Mouse (Mus musculus) embryonic facial prominence, embryonic 13.5 days (tissue): Measurements from ENCODE around the gene Rasa3. TPM values are rescaled to one million over a fixed set of nuclear protein-coding genes. Genes with fewer than 3 reads are reported as not detected.

Experiments used
- ATAC-seq: fragments of 200-750 bp; cut with Nextera tagmentation; 2 replicates; pipeline ENCODE4 v1.8.0; 2017; ENCODE audit warnings: low read depth; ENCODE audit not compliant: insufficient number of reproducible peaks, insufficient read depth, low FRiP score, low TSS enrichment
- H3K27ac ChIP-seq: fragments of 300-500 bp; sonication (generic); 2 replicates; pipeline ENCODE4 v1.5.1; 2015; ENCODE audit warnings: moderate library complexity, mild to moderate bottlenecking, inconsistent platforms
- H3K27me3 ChIP-seq: fragments of 300-500 bp; sonication (generic); 2 replicates; pipeline ENCODE4 v1.6.1; 2015; ENCODE audit warnings: mild to moderate bottlenecking, inconsistent platforms
- H3K36me3 ChIP-seq: fragments of 300-500 bp; sonication (generic); 2 replicates; pipeline ENCODE4 v1.6.1; 2015; ENCODE audit warnings: mild to moderate bottlenecking, inconsistent platforms
- H3K4me1 ChIP-seq: fragments of 300-500 bp; sonication (generic); 2 replicates; pipeline ENCODE4 v1.6.1; 2015; ENCODE audit warnings: inconsistent platforms
- H3K4me2 ChIP-seq: fragments of 300-500 bp; sonication (generic); 2 replicates; pipeline ENCODE4 v1.6.1; 2015; ENCODE audit warnings: moderate library complexity, mild to moderate bottlenecking, inconsistent platforms
- H3K4me3 ChIP-seq: fragments of 300-500 bp; sonication (generic); 2 replicates; pipeline ENCODE4 v1.5.1; 2015; ENCODE audit warnings: mild to moderate bottlenecking, inconsistent platforms
- H3K9ac ChIP-seq: fragments of 300-500 bp; sonication (generic); 2 replicates; pipeline ENCODE4 v1.6.1; 2015; ENCODE audit warnings: mild to moderate bottlenecking, inconsistent platforms
- H3K9me3 ChIP-seq: fragments of 300-500 bp; sonication (generic); 2 replicates; pipeline ENCODE4 v1.6.1; 2016; ENCODE audit warnings: inconsistent platforms
- WGBS: fragments of 180-500 bp; shearing (Covaris S2); methylation state at CpG from one replicate; pipeline ENCODE4 v1.1.7; 2015; ENCODE audit warnings: mixed read lengths; 5-methylcytosine and 5-hydroxymethylcytosine counted together
- polyA plus RNA-seq: library from polyadenylated mRNA; unstranded; fragments of >200 nt; fragmentation: Nextera tagmentation; extraction: Ambion mirVana; gene quantifications from 2 replicates; pipeline ENCODE4 v1.2.1, GENCODE M21; 2015

Rasa3 gene
- polyA plus RNA-seq, 1 experiment from 2014 or later, result 25.5 TPM

- H3K9ac ChIP-seq, result no peak overlapping the region
- no peak overlapping the region for H3K4me3 ChIP-seq
- no peaks in the 10 kb centered on the region for H3K9me3 ChIP-seq
- no peak overlapping the region for H3K27ac ChIP-seq
- no peaks in the 10 kb centered on the region for H3K27me3 ChIP-seq
- 90% methylated on average over 12 of the region's 12 CpGs for WGBS
- no peak overlapping the region for H3K4me2 ChIP-seq
- no peak for ATAC-seq
- peaks cover 11% of the 10 kb centered on the region for H3K4me1 ChIP-seq
- H3K36me3 ChIP-seq, result peaks cover 16% of the 10 kb centered on the region
Measured at GRCm38 (mm10) chr8:13611702-13612101, 65.7 kb downstream of the Rasa3 start.

DNA sequence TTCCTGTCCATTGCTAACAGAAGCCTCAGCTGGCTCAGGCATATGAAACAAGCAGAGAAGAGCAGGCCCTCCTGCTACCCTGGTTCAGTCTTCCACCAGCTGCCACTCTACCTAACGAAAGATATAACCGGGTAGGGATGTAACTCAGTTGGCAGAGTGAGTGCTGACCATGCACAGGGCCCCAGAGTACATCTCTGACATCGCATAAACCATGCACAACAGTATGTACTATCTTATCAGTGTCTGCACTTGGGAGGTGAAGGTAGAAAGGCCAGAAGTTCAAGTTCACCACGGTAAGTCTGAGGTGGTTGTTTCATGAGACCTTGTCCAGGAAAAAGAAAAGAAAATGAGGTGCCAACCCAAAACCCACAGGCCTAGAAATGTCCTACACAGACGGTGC is 67.4 kb downstream of the Rasa3 start:
- no peak overlapping the region for H3K27ac ChIP-seq
- ATAC-seq, result no peak
- 87% methylated on average over 5 of the region's 5 CpGs for WGBS
- H3K9ac ChIP-seq, result no peak overlapping the region
- no peak overlapping the region for H3K4me3 ChIP-seq
- H3K4me1 ChIP-seq, result peaks cover 6% of the 10 kb centered on the region
- H3K9me3 ChIP-seq, result no peaks in the 10 kb centered on the region
- H3K36me3 ChIP-seq, result peaks cover 22% of the 10 kb centered on the region
- H3K27me3 ChIP-seq, result no peaks in the 10 kb centered on the region
- H3K4me2 ChIP-seq, result no peak overlapping the region

- WGBS, result 91% methylated on average over 6 of the region's 6 CpGs
- Histone ChIP-seq H3K4me1 (no peaks in the 10 kb centered on the region), H3K27ac (no peak overlapping the region), H3K9ac (no peak overlapping the region), H3K36me3 (peaks cover 22% of the 10 kb centered on the region), H3K4me2 (no peak overlapping the region), H3K9me3 (no peaks in the 10 kb centered on the region), H3K27me3 (no peaks in the 10 kb centered on the region), H3K4me3 (no peak overlapping the region)
- no peak for ATAC-seq
Measured at GRCm38 (mm10) chr8:13608946-13609345, 68.5 kb downstream of the Rasa3 start.

DNA sequence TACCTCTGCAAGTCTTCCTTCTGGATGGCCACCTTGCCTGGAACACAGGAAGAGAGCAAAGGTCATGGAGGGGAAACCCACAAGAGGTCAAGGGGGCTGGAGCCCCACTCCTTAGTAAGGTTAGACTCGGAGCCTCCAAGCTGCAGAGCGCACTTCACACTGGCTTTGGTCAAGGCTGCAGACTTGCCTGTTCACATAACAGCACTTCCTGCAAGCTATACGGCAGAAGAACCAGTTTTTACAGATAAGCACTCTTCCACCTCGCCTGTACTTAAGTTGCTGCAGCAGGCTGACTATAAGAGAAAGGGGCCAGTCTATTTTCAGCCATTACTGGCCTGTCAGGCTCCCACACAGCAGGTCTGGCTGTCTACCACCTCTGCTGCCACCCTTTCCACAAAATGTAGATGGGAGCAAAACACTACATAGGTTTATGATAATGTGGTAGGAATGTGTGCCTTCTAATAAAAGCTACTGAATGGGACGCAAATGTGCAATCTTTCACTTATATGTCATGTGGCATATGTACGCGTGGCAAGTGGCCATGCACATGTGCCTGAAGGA is 71.4 kb downstream of the Rasa3 start:
- Histone ChIP-seq H3K4me3 (no peak overlapping the region), H3K36me3 (0 out of 2 replicates have a peak, but pooled peaks cover 6% of the 10 kb centered on the region), H3K9ac (no peak overlapping the region), H3K4me1 (no peaks in the 10 kb centered on the region), H3K27me3 (no peaks in the 10 kb centered on the region), H3K4me2 (no peak overlapping the region), H3K9me3 (no peaks in the 10 kb centered on the region), H3K27ac (no peak overlapping the region)
- 76% methylated on average over 7 of the region's 7 CpGs for WGBS
- ATAC-seq, result no peak

- ATAC-seq, result no peak
- H3K36me3 ChIP-seq, result peaks cover 10% of the 10 kb centered on the region
- H3K27ac ChIP-seq, result no peak overlapping the region
- WGBS, result 57% methylated on average over 8 of the region's 8 CpGs
- H3K4me3 ChIP-seq, result no peak overlapping the region
- no peaks in the 10 kb centered on the region for H3K9me3 ChIP-seq
- H3K4me2 ChIP-seq, result no peak overlapping the region
- no peaks in the 10 kb centered on the region for H3K4me1 ChIP-seq
- no peak overlapping the region for H3K9ac ChIP-seq
- no peaks in the 10 kb centered on the region for H3K27me3 ChIP-seq
Measured at GRCm38 (mm10) chr8:13602621-13603020, 74.8 kb downstream of the Rasa3 start.

DNA sequence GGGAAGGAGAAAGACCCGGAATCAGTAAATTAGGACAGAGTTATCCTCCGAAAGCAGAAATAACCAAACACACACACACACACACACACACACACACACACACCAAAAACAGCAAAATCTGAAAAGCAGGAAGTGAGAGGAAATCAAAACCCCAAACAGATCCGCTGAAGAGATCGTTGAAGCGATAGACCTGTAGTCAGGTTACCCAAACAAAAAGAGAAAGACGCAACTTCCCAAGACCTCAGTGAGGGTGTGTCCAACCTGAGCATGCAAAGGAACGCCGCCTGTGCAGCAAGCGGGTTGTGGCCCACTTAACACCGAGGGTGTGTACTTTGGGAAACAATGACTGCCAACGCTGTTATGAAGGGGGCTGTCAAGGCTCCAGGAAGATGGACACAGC is 76.2 kb downstream of the Rasa3 start:
- no peak overlapping the region for H3K4me2 ChIP-seq
- no peaks in the 10 kb centered on the region; the same call in 1 of the 2 replicates for H3K9me3 ChIP-seq
- no peak for ATAC-seq
- H3K27ac ChIP-seq, result no peak overlapping the region
- no peak overlapping the region for H3K4me3 ChIP-seq
- no peaks in the 10 kb centered on the region for H3K4me1 ChIP-seq
- 82% methylated on average over 11 of the region's 11 CpGs for WGBS
- H3K27me3 ChIP-seq, result no peaks in the 10 kb centered on the region
- H3K36me3 ChIP-seq, result peaks cover 25% of the 10 kb centered on the region
- H3K9ac ChIP-seq, result no peak overlapping the region

- Histone ChIP-seq H3K27ac (no peak overlapping the region), H3K4me2 (no peak overlapping the region), H3K4me3 (no peak overlapping the region), H3K4me1 (no peaks in the 10 kb centered on the region), H3K36me3 (peaks cover 25% of the 10 kb centered on the region), H3K9me3 (no peaks in the 10 kb centered on the region; the same call in 1 of the 2 replicates), H3K27me3 (no peaks in the 10 kb centered on the region), H3K9ac (no peak overlapping the region)
- 87% methylated on average over 10 of the region's 10 CpGs for WGBS
- no peak for ATAC-seq
Measured at GRCm38 (mm10) chr8:13600716-13601115, 76.7 kb downstream of the Rasa3 start.

GRCm38 (mm10) chr8:13600204-13600603 is 77.2 kb downstream of the Rasa3 start:
- 74% methylated on average over 7 of the region's 7 CpGs for WGBS
- H3K9me3 ChIP-seq, result no peaks in the 10 kb centered on the region; the same call in 1 of the 2 replicates
- no peaks in the 10 kb centered on the region for H3K27me3 ChIP-seq
- no peak overlapping the region for H3K4me3 ChIP-seq
- H3K4me2 ChIP-seq, result no peak overlapping the region
- H3K4me1 ChIP-seq, result no peaks in the 10 kb centered on the region
- no peak for ATAC-seq
- H3K9ac ChIP-seq, result no peak overlapping the region
- H3K27ac ChIP-seq, result no peak overlapping the region
- peaks cover 24% of the 10 kb centered on the region for H3K36me3 ChIP-seq

DNA sequence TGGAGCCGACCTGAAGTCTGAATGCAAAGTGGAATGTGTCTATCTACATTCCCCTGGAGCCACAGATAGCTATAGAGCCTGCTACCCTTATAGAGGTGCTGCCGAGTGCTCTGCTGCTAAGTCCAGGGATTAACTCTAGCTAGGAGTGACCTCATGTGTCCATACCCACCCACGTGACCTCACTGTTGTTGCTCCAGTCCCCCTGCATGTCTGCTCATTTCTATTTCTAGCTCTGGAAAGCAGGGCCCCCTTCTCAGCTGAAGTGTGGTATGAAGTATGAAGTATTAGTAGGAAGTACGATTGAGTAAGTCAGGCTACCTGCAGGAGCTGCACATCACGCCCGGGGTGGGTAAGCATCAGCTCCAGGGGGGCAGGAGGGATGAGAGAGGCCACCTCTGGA is 79.6 kb downstream of the Rasa3 start:
- WGBS, result 83% methylated on average over 6 of the region's 6 CpGs
- Histone ChIP-seq H3K4me3 (no peak overlapping the region), H3K4me2 (no peak overlapping the region), H3K27me3 (no peaks in the 10 kb centered on the region), H3K36me3 (peaks cover 29% of the 10 kb centered on the region), H3K9me3 (no peaks in the 10 kb centered on the region; the same call in 1 of the 2 replicates), H3K4me1 (no peaks in the 10 kb centered on the region), H3K27ac (no peak overlapping the region), H3K9ac (no peak overlapping the region)
- ATAC-seq, result no peak

GRCm38 (mm10) chr8:13595861-13596260 is 81.5 kb downstream of the Rasa3 start:
- ATAC-seq, result no peak
- WGBS, result 89% methylated on average over 6 of the region's 6 CpGs
- H3K4me3 ChIP-seq, result no peak overlapping the region
- no peaks in the 10 kb centered on the region; the same call in 1 of the 2 replicates for H3K9me3 ChIP-seq
- peaks cover 29% of the 10 kb centered on the region for H3K36me3 ChIP-seq
- H3K27me3 ChIP-seq, result no peaks in the 10 kb centered on the region
- H3K4me1 ChIP-seq, result no peaks in the 10 kb centered on the region
- H3K27ac ChIP-seq, result no peak overlapping the region
- no peak overlapping the region for H3K9ac ChIP-seq
- H3K4me2 ChIP-seq, result no peak overlapping the region

GRCm38 (mm10) chr8:13594884-13595323 is 82.5 kb downstream of the Rasa3 start:
- H3K9me3 ChIP-seq, result no peaks in the 10 kb centered on the region; the same call in 1 of the 2 replicates
- no peaks in the 10 kb centered on the region for H3K4me1 ChIP-seq
- ATAC-seq, result no peak
- no peak overlapping the region for H3K27ac ChIP-seq
- H3K4me2 ChIP-seq, result no peak overlapping the region
- 74% methylated on average over 11 of the region's 11 CpGs for WGBS
- H3K9ac ChIP-seq, result no peak overlapping the region
- H3K4me3 ChIP-seq, result no peak overlapping the region
- H3K36me3 ChIP-seq, result peaks cover 29% of the 10 kb centered on the region
- no peaks in the 10 kb centered on the region for H3K27me3 ChIP-seq

DNA sequence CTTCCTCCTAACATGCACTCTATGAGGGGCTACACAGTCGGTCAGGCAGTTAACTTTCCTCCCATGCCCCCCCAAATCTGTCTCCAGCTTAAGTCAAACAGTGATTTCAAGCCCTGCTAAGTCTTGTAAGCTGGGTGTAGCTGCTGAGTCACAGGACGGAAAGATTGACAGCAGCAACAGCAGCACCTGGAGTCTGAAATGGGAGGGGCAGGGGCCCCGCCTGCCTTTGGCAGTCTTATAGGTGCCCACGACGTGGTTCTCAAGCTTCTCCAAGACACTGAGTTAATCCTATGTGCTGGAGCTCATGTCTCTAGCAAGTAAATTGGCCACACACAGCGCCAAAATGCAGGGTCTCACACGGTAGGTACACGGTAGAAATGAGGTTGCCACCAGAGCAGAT is 84.1 kb downstream of the Rasa3 start:
- H3K9me3 ChIP-seq, result no peaks in the 10 kb centered on the region; the same call in 1 of the 2 replicates
- no peak overlapping the region for H3K9ac ChIP-seq
- 77% methylated on average over 8 of the region's 8 CpGs for WGBS
- peaks cover 29% of the 10 kb centered on the region for H3K36me3 ChIP-seq
- no peak overlapping the region for H3K4me2 ChIP-seq
- H3K27me3 ChIP-seq, result no peaks in the 10 kb centered on the region
- no peak for ATAC-seq
- H3K4me3 ChIP-seq, result no peak overlapping the region
- H3K27ac ChIP-seq, result no peak overlapping the region
- no peaks in the 10 kb centered on the region for H3K4me1 ChIP-seq
